Comparison of ENCODE assay signal across 10 mouse cellular contexts in the genomic region with DNA sequence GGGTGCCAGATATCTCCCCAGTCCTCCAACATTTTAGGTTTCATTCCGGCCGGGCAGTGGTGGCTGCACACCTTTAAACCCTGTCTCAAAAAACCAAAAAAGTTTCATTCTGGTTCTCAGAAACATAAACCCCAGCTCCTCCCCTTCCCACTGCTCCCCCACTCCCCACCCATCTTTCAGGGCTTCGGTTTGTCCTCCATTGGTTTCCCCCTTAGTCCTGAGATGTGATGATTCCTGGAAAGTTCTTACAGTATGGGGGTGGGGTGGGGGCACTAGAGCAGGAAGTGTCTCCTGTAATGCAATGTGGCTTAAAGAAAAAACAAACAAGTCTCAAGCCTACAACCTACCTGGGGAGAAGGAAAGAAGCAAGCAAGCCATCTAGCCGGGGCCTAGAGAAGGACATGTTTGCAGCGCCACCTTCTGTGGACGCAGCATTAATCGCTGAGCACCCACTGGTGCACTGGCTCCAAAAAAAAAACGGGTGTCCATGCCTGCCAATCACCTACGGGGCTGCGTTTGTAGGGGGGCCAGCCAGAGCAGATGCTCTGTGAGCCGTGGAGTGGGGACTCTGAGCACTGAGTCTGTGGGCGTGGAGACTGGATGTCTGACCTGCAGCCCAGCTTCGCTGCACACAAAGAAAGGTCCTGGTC. TPM values are rescaled to one million over a fixed set of nuclear protein-coding genes. Genes with fewer than 3 reads are reported as not detected.
A peak's percentile ranks its signal among the peaks of the same experiment; 100 is the strongest.
DNase-seq lines count a peak whose midpoint lies in the region; ATAC-seq lines count a peak whose summit lies in the region.
"Had no signal": no experiment of that assay in that cellular context is flagged by ENCODE, and none has a peak within 500 bp of the region (broad histone marks: within the 10 kb centered on the region; RNA-seq: fewer than 3 reads in every experiment).

No protein-coding gene starts in this region.

- H3K36me3 ChIP-seq in embryonic facial prominence, embryonic 15.5 days = peaks cover 32% of the 10 kb centered on the region
- H3K36me3 ChIP-seq in intestine, embryonic 16.5 days (ENCODE audit: control insufficient read depth, insufficient read depth, low read length) = peaks cover 11% of the 10 kb centered on the region

- H3K27me3 ChIP-seq in embryonic facial prominence, embryonic 15.5 days = no peaks in the 10 kb centered on the region
- H3K27me3 ChIP-seq in intestine, embryonic 16.5 days (replicated peaks; ENCODE audit: control insufficient read depth, insufficient read depth, low read length) = no peaks in the 10 kb centered on the region
- H3K27me3 ChIP-seq: Patski had no signal

- intact Hi-C loops in gastrocnemius, postnatal 14 days (cut with DNase I; ENCODE audit: low total_unique reads) = no loop called here
- intact Hi-C loops in gastrocnemius, postnatal 36 days (cut with DNase I) = loop anchor here (1.0 to 2.0 kb wide), 2 partner anchors 35 to 85 kb away; no protein-coding TSS in a partner anchor

- peak; percentile 35 for DNase-seq in gastrocnemius, postnatal 14 days
- no peak for DNase-seq in gastrocnemius, postnatal 36 days
- DNase-seq in T-cell, adult 2 months (ENCODE audit: low spot score) = peak; percentile 18
- peak; percentile 27 to 41 for DNase-seq in lung, adult 18-20 months
- peak; percentile 80 for DNase-seq in retina, postnatal 1 day
- no peak for DNase-seq in MN1 (ENCODE audit: low spot score)

- no peak for ATAC-seq in embryonic facial prominence, embryonic 15.5 days (ENCODE audit: insufficient number of reproducible peaks, low FRiP score, low TSS enrichment, low read depth)
- no peak for ATAC-seq in intestine, embryonic 16.5 days
- ATAC-seq: Patski had no signal

- no peaks in the 10 kb centered on the region for H3K9me3 ChIP-seq in embryonic facial prominence, embryonic 15.5 days (replicated peaks)
- no peaks in the 10 kb centered on the region for H3K9me3 ChIP-seq in intestine, embryonic 16.5 days (ENCODE audit: control insufficient read depth, low read length)

- peaks cover 7% of the 10 kb centered on the region for H3K4me1 ChIP-seq in embryonic facial prominence, embryonic 15.5 days
- peaks cover 20% of the 10 kb centered on the region for H3K4me1 ChIP-seq in intestine, embryonic 16.5 days (ENCODE audit: control insufficient read depth, insufficient read depth, low read length)

- H3K9ac ChIP-seq in embryonic facial prominence, embryonic 15.5 days = no peak overlapping the region
- H3K9ac ChIP-seq in intestine, embryonic 16.5 days (ENCODE audit: low read depth, low read length) = peak overlapping the region; percentile 39

- no peak overlapping the region for H3K27ac ChIP-seq in embryonic facial prominence, embryonic 15.5 days (replicated peaks)
- no peak overlapping the region for H3K27ac ChIP-seq in intestine, embryonic 16.5 days (ENCODE audit: low read length)

- H3K4me2 ChIP-seq in embryonic facial prominence, embryonic 15.5 days (replicated peaks) = peak overlapping the region; percentile 40
- no peak overlapping the region for H3K4me2 ChIP-seq in intestine, embryonic 16.5 days (ENCODE audit: low read depth, low read length)

- WGBS in embryonic facial prominence, embryonic 15.5 days = 24% methylated on average over 13 of the region's 13 CpGs
- WGBS in intestine, embryonic 16.5 days = 27% methylated on average over 13 of the region's 13 CpGs

- H3K4me3 ChIP-seq in embryonic facial prominence, embryonic 15.5 days (replicated peaks) = 0 out of 2 replicates have a peak overlapping the region, but pooled peaks have one; percentile 13
- no peak overlapping the region for H3K4me3 ChIP-seq in intestine, embryonic 16.5 days (ENCODE audit: low read length)

RNA-seq across cellular contexts. Expression of a gene that starts 2.2 kb away (rescaled TPM):
- total RNA-seq in gastrocnemius, postnatal 14 days (2021) = not detected
- total RNA-seq in gastrocnemius, postnatal 36 days (2021) = not detected
- polyA plus RNA-seq in embryonic facial prominence, embryonic 15.5 days (2015; fragmentation: Nextera tagmentation; extraction: Ambion mirVana) = not detected in 2 replicates
- not detected in 2 replicates for polyA plus RNA-seq in intestine, embryonic 16.5 days (2015; fragmentation: Nextera tagmentation; extraction: Ambion mirVana)
- total RNA-seq: layer of hippocampus, postnatal 25 days had no signal
- polyA plus RNA-seq: Patski had no signal

RNA-seq across cellular contexts. Expression of a gene that starts 9.4 kb away (rescaled TPM):
- total RNA-seq in gastrocnemius, postnatal 14 days (2021) = under 1 TPM; 0.27 to 0.37 TPM
- total RNA-seq in gastrocnemius, postnatal 36 days (2021) = not detected
- 1.4 and 1.8 TPM in 2 replicates for polyA plus RNA-seq in embryonic facial prominence, embryonic 15.5 days (2015; fragmentation: Nextera tagmentation; extraction: Ambion mirVana)
- polyA plus RNA-seq in intestine, embryonic 16.5 days (2015; fragmentation: Nextera tagmentation; extraction: Ambion mirVana) = 0.56 and 0.66 TPM in 2 replicates

RNA-seq across cellular contexts. Expression of a gene that starts 15.4 kb away (rescaled TPM):
- total RNA-seq in gastrocnemius, postnatal 14 days (2021) = 1 to 10 TPM; 7.0 to 7.9 TPM
- total RNA-seq in gastrocnemius, postnatal 36 days (2021) = 1 to 10 TPM; 6.0 to 7.8 TPM
- polyA plus RNA-seq in embryonic facial prominence, embryonic 15.5 days (2015; fragmentation: Nextera tagmentation; extraction: Ambion mirVana) = 19.5 and 20.1 TPM in 2 replicates
- 16.8 and 21.3 TPM in 2 replicates for polyA plus RNA-seq in intestine, embryonic 16.5 days (2015; fragmentation: Nextera tagmentation; extraction: Ambion mirVana)

RNA-seq across cellular contexts. Expression of a gene that starts 16.0 kb away (rescaled TPM):
- 100 to 1,000 TPM; 156 to 166 TPM for total RNA-seq in gastrocnemius, postnatal 14 days (2021)
- 100 to 1,000 TPM; 145 to 170 TPM for total RNA-seq in gastrocnemius, postnatal 36 days (2021)
- polyA plus RNA-seq in embryonic facial prominence, embryonic 15.5 days (2015; fragmentation: Nextera tagmentation; extraction: Ambion mirVana) = 278 and 279 TPM in 2 replicates
- polyA plus RNA-seq in intestine, embryonic 16.5 days (2015; fragmentation: Nextera tagmentation; extraction: Ambion mirVana) = 246 and 254 TPM in 2 replicates

RNA-seq across cellular contexts. Expression of a gene that starts 16.8 kb away (rescaled TPM):
- total RNA-seq in gastrocnemius, postnatal 14 days (2021) = 10 to 100 TPM; 52.8 to 58.5 TPM
- 10 to 100 TPM; 67.7 to 73.9 TPM for total RNA-seq in gastrocnemius, postnatal 36 days (2021)
- polyA plus RNA-seq in embryonic facial prominence, embryonic 15.5 days (2015; fragmentation: Nextera tagmentation; extraction: Ambion mirVana) = 102 and 105 TPM in 2 replicates
- polyA plus RNA-seq in intestine, embryonic 16.5 days (2015; fragmentation: Nextera tagmentation; extraction: Ambion mirVana) = 107 and 108 TPM in 2 replicates

Comparison
In these comparisons a context has a peak if more than half of its experiments do, and no peak if none do; other contexts are left out.
1. DNase-seq: peak in gastrocnemius, postnatal 14 days (single experiment), T-cell, adult 2 months (single experiment), lung, adult 18-20 months (2 of 2) and retina, postnatal 1 day (single experiment); none in gastrocnemius, postnatal 36 days (0 of 2) and MN1 (single experiment).